ENCODE assay signal across 10 mouse cellular contexts in genomic region chr8:46848011-46848641, GRCm38 (mm10).
"Had no signal": no experiment of that assay in that cellular context is flagged by ENCODE, and none has a peak within 500 bp of the region (broad histone marks: within the 10 kb centered on the region; RNA-seq: fewer than 3 reads in every experiment).

No protein-coding gene starts in this region.

- ATAC-seq: liver, embryonic 12.5 days had no signal

- H3K9me3 ChIP-seq: limb, embryonic 15.5 days; liver, embryonic 12.5 days; lung, embryonic 15.5 days; midbrain, embryonic 10.5 days; neural tube, embryonic 15.5 days had no signal

- H3K9ac ChIP-seq: limb, embryonic 15.5 days; liver, embryonic 12.5 days; lung, embryonic 15.5 days; neural tube, embryonic 15.5 days had no signal

- DNase-seq: kidney, adult 2 months; midbrain, embryonic 14.5 days; thymus, postnatal 36 days had no signal

- H3K4me3 ChIP-seq: left cerebral cortex, adult 2 months; limb, embryonic 15.5 days; liver, embryonic 12.5 days; lung, embryonic 15.5 days; midbrain, embryonic 10.5 days; myocyte; neural tube, embryonic 15.5 days had no signal

- H3K27me3 ChIP-seq: limb, embryonic 15.5 days; liver, embryonic 12.5 days; lung, embryonic 15.5 days; neural tube, embryonic 15.5 days had no signal

- H3K4me2 ChIP-seq: limb, embryonic 15.5 days; liver, embryonic 12.5 days; lung, embryonic 15.5 days; neural tube, embryonic 15.5 days had no signal

- H3K4me1 ChIP-seq: midbrain, embryonic 10.5 days had no signal

- H3K27ac ChIP-seq: left cerebral cortex, adult 2 months; limb, embryonic 15.5 days; liver, embryonic 12.5 days; midbrain, embryonic 10.5 days; neural tube, embryonic 15.5 days had no signal
